Mouse (Mus musculus) midbrain, embryonic 14.5 days (tissue): ENCODE data around the gene Thoc6. TPM values are rescaled to one million over a fixed set of nuclear protein-coding genes. Genes with fewer than 3 reads are reported as not detected.
A peak's percentile ranks its signal among the peaks of the same experiment; 100 is the strongest.

ENCODE experiments used
- ATAC-seq: fragments of 200-750 bp; cut with Nextera tagmentation; 2 replicates; pipeline ENCODE4 v1.8.0; 2017; ENCODE audit warnings: moderate number of reproducible peaks, moderate library complexity; ENCODE audit not compliant: low FRiP score, low TSS enrichment
- DNase-seq: peaks from one replicate; pipeline ENCODE4 v3.0.0-alpha.2; 2015
- H3K27ac ChIP-seq: fragments of 300-500 bp; sonication (generic); replicated peaks from 2 replicates; pipeline ENCODE4 v1.5.1; 2014; ENCODE audit warnings: mild to moderate bottlenecking, low read depth, low read length, moderate library complexity
- H3K27me3 ChIP-seq: fragments of 300-500 bp; sonication (generic); 2 replicates; pipeline ENCODE4 v1.6.1; 2014; ENCODE audit warnings: low read length, control low read depth, mixed read lengths; ENCODE audit not compliant: control insufficient read depth, insufficient read depth
- H3K36me3 ChIP-seq: fragments of 300-500 bp; sonication (generic); 2 replicates; pipeline ENCODE4 v1.6.1; 2014; ENCODE audit warnings: low read length, control low read depth; ENCODE audit not compliant: control insufficient read depth, insufficient read depth
- H3K4me1 ChIP-seq: fragments of 300-500 bp; sonication (generic); 2 replicates; pipeline ENCODE4 v1.6.1; 2014; ENCODE audit warnings: mild to moderate bottlenecking, antibody characterized with exemption, low read length, control low read depth; ENCODE audit not compliant: control insufficient read depth, insufficient read depth
- H3K4me2 ChIP-seq: fragments of 300-500 bp; sonication (generic); 2 replicates; pipeline ENCODE4 v1.6.1; 2014; ENCODE audit warnings: mild to moderate bottlenecking, low read length, moderate library complexity
- H3K4me3 ChIP-seq: fragments of 300-500 bp; sonication (generic); replicated peaks from 2 replicates; pipeline ENCODE4 v1.5.1; 2014; ENCODE audit warnings: low read depth, low read length
- H3K9ac ChIP-seq: fragments of 300-500 bp; sonication (generic); replicated peaks from 2 replicates; pipeline ENCODE4 v1.6.1; 2014; ENCODE audit warnings: mild to moderate bottlenecking, low read length, moderate library complexity
- H3K9me3 ChIP-seq: fragments of 300-500 bp; sonication (generic); 2 replicates; pipeline ENCODE4 v1.6.1; 2016; ENCODE audit warnings: low read length, control low read depth, mixed read lengths; ENCODE audit not compliant: control insufficient read depth
- WGBS: fragments of 180-500 bp; shearing (Covaris S2); extraction: QIAGEN DNeasy Blood & Tissue Kit; methylation state at CpG from one replicate; pipeline ENCODE4 v1.1.7; 2014; 5-methylcytosine and 5-hydroxymethylcytosine counted together
- polyA plus RNA-seq: library from polyadenylated mRNA; unstranded; fragments of >200 nt; fragmentation: Nextera tagmentation; extraction: Ambion mirVana; gene quantifications from 2 replicates; pipeline ENCODE4 v1.2.1, GENCODE M21; 2014

Gene Thoc6
- polyA plus RNA-seq: 43.9 and 44.9 TPM in 2 replicates

- Histone ChIP-seq H3K9me3 (no peaks in the 10 kb centered on the region), H3K27me3 (peaks cover 23% of the 10 kb centered on the region), H3K4me3 (peak within 1 kb of the TSS; percentile 62), H3K9ac (peak within 1 kb of the TSS; percentile 66), H3K36me3 (peaks cover 20% of the 10 kb centered on the region), H3K4me1 (peaks cover 32% of the 10 kb centered on the region), H3K27ac (peak within 1 kb of the TSS; percentile 86), H3K4me2 (peak within 1 kb of the TSS; percentile 79)
- DNase-seq: peak; percentile 97
- WGBS: under 1% methylated on average over 45 of the region's 45 CpGs
- peak; percentile 92 for ATAC-seq
Observed at GRCm38 (mm10) chr17:23673424-23674073, at the start of gene Thoc6, which contains the start of gene Hcfc1r1. TSS of gene Thoc6 (minus strand) at chr17:23673882. TSS of gene Hcfc1r1 (plus strand) at chr17:23673596.

GRCm38 (mm10) chr17:23722376-23723125, 48.9 kb upstream of the Thoc6 start, which contains the start of gene 1520401A03Rik:
TSS of gene 1520401A03Rik (minus strand) at chr17:23722783.
- WGBS: 83% methylated on average over 7 of the region's 7 CpGs
- H3K9me3 ChIP-seq: no peaks in the 10 kb centered on the region
- no peak within 1 kb of the TSS for H3K4me2 ChIP-seq
- no peak for DNase-seq
- ATAC-seq: no peak
- H3K27ac ChIP-seq: no peak within 1 kb of the TSS
- peaks cover 9% of the 10 kb centered on the region; the same call in 1 of the 2 replicates for H3K4me1 ChIP-seq
- H3K36me3 ChIP-seq: no peaks in the 10 kb centered on the region
- no peaks in the 10 kb centered on the region for H3K27me3 ChIP-seq
- no peak within 1 kb of the TSS for H3K4me3 ChIP-seq
- no peak within 1 kb of the TSS for H3K9ac ChIP-seq

GRCm38 (mm10) chr17:23721886-23722285, 48.2 kb upstream of the Thoc6 start:
- Histone ChIP-seq H3K27ac (no peak overlapping the region), H3K9me3 (no peaks in the 10 kb centered on the region), H3K4me2 (no peak overlapping the region), H3K4me3 (no peak overlapping the region), H3K4me1 (peaks cover 6% of the 10 kb centered on the region; the same call in 1 of the 2 replicates), H3K9ac (no peak overlapping the region), H3K36me3 (no peaks in the 10 kb centered on the region), H3K27me3 (no peaks in the 10 kb centered on the region)
- 76% methylated on average over 2 of the region's 2 CpGs for WGBS
- no peak for DNase-seq
- ATAC-seq: no peak

DNA sequence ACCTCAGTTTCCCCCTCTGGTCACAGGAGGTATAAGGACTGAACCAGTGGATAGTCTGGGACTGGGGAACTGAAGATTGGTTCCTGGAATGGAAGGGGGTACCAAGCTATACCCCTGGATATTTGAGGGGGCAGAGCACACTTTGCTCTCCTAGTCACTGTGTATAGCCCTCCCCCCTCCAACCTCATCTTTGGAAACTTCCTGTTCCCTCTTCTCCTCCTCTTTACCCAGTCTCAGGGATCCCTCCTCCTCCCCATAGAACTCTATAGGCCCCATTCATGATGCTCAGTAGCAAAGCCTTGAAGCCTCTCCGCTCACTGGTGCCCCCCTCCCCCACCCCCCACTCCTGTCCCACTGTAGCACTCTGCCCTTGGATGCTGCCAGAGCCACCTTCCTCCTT, 45.8 kb upstream of the Thoc6 start:
- ATAC-seq (no peak), DNase-seq (no peak)
- no peaks in the 10 kb centered on the region for H3K4me1 ChIP-seq
- no peaks in the 10 kb centered on the region for H3K9me3 ChIP-seq
- H3K27ac ChIP-seq: no peak overlapping the region
- 10% methylated on average over 1 of the region's 1 CpGs for WGBS
- H3K27me3 ChIP-seq: no peaks in the 10 kb centered on the region
- no peak overlapping the region for H3K4me2 ChIP-seq
- H3K36me3 ChIP-seq: no peaks in the 10 kb centered on the region
- H3K4me3 ChIP-seq: no peak overlapping the region
- H3K9ac ChIP-seq: no peak overlapping the region

DNA sequence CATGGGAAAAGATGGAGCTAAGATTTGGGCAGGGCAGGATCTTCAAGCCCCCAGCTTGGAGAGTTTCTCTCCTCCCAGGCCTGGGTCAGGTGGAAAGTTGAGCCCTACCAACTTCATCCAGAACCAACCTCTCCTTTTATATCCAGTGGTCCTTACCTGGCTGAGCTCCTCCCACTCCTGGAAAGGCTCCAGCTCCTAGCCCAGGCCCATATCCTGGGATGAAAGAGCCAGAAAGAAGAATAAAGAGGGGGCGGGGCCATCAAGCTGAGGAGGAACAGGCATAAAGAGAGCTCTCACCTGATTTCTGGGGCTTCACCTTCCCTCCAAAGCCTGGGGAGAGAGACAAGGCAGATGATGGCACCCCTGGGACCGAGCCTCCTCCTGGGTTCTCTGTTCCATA, 43.3 kb upstream of the Thoc6 start:
- WGBS: 52% methylated on average over 2 of the region's 2 CpGs
- no peak overlapping the region for H3K27ac ChIP-seq

DNA sequence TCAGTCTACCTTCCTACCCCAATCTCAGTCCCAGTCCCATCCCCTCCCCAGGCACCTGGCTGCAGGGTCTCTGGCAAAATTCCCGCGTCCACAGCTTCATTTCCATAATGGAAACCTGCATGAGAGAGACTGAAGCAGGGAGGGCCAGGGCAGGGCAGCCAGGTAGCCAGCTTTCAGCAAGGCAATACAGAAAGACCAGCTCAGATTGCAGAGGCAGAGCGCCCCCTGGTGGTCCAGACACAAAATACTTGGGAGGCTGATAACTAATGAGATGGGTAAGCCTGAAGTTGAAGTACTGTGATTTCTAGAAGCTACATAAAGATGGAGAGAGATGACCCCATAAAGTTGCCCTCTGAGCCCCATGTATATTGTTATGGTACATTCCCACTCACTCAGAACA, 32.5 kb upstream of the Thoc6 start:
- Histone ChIP-seq H3K4me3 (no peak overlapping the region), H3K27ac (no peak overlapping the region), H3K4me1 (no peaks in the 10 kb centered on the region), H3K9ac (no peak overlapping the region), H3K36me3 (no peaks in the 10 kb centered on the region), H3K4me2 (no peak overlapping the region), H3K27me3 (no peaks in the 10 kb centered on the region), H3K9me3 (no peaks in the 10 kb centered on the region)
- WGBS: 1% methylated on average over 3 of the region's 3 CpGs
- peak; percentile 88 for DNase-seq
- no peak; the same call in 1 of the 2 replicates for ATAC-seq

More for the DNA sequence above, 43.3 kb upstream of the Thoc6 start:
- no peaks in the 10 kb centered on the region for H3K27me3 ChIP-seq
- no peaks in the 10 kb centered on the region for H3K4me1 ChIP-seq
- H3K4me2 ChIP-seq: no peak overlapping the region
- H3K36me3 ChIP-seq: no peaks in the 10 kb centered on the region
- no peaks in the 10 kb centered on the region for H3K9me3 ChIP-seq
- no peak overlapping the region for H3K4me3 ChIP-seq
- no peak overlapping the region for H3K9ac ChIP-seq
- DNase-seq (no peak), ATAC-seq (no peak)

DNA sequence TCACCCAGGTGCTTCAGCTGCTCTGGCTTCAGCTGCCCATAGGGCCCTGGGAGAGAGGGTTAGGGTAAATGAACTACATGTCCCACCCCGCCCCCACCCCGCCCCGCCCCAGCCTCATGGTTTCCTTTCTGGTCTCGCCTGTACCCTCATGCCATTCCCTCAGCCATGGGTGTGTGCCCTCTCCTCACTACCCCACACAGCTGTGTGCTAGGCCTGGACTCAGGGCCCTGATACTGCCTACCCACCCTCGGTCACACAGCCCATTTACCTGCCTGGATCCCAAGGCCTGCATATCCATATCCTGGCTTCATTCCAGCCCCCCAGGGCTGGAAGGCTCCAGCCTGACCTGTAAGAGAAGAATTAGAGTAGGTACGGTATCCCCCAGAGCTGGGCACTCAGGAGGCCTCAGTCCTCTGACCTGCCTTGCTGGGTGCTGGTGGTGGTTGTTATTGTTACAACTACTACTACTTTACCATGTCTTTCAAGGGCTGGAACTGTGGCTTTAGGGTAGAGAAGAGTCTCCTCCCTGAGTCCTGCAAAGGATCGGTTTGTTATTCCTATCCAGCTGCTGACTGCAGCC, 31.9 kb upstream of the Thoc6 start:
- ATAC-seq: no peak
- no peaks in the 10 kb centered on the region for H3K9me3 ChIP-seq
- no peak overlapping the region for H3K27ac ChIP-seq
- no peak overlapping the region for H3K4me2 ChIP-seq
- H3K4me1 ChIP-seq: no peaks in the 10 kb centered on the region
- DNase-seq: no peak
- H3K27me3 ChIP-seq: no peaks in the 10 kb centered on the region; the same call in 1 of the 2 replicates
- 81% methylated on average over 7 of the region's 7 CpGs for WGBS
- H3K36me3 ChIP-seq: no peaks in the 10 kb centered on the region
- no peak overlapping the region for H3K4me3 ChIP-seq
- H3K9ac ChIP-seq: no peak overlapping the region

DNA sequence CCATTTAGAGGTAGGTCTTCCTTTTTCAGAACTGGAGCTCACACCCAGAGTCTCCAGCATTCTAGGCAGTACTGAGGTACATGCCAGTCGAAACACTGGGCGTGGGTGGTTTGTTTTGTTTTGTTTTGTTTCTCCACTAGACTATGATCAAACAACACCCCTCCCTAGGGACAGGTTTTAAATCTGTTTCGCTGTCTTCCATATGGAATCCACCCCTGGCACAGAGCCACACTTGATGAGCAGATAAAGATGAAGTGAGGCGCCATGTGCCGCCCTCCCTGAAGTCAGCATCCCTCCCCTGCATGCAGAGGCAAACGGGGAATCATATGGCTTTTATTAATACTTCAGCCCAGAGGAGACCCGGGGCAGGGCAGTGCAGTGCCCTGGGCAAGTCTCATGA, 31.1 kb upstream of the Thoc6 start:
- peak; percentile 40 for DNase-seq
- no peak for ATAC-seq
- H3K9me3 ChIP-seq: no peaks in the 10 kb centered on the region
- 57% methylated on average over 7 of the region's 7 CpGs for WGBS
- no peaks in the 10 kb centered on the region for H3K4me1 ChIP-seq
- H3K4me3 ChIP-seq: no peak overlapping the region
- H3K27ac ChIP-seq: no peak overlapping the region
- H3K9ac ChIP-seq: no peak overlapping the region
- H3K36me3 ChIP-seq: no peaks in the 10 kb centered on the region
- no peaks in the 10 kb centered on the region; the same call in 1 of the 2 replicates for H3K27me3 ChIP-seq
- H3K4me2 ChIP-seq: no peak overlapping the region
